Mouse (Mus musculus): ENCODE results near the gene Lima1. TPM values are rescaled to one million over a fixed set of nuclear protein-coding genes. Genes with fewer than 3 reads are reported as not detected.

The Lima1 gene
- polyA plus RNA-seq, 1 experiment from 2014 or later = 14.5 TPM

GRCm38 (mm10) chr15:99878541-99878940, 3.3 kb upstream of the Lima1 start:
- Histone ChIP-seq H3K4me3 (replicated peaks; ENCODE audit: low read length) (no peak overlapping the region), H3K36me3 (replicated peaks; ENCODE audit: control insufficient read depth, insufficient read depth) (no peaks in the 10 kb centered on the region), H3K4me2 (replicated peaks) (no peak overlapping the region), H3K27ac (no peak overlapping the region), H3K9ac (no peak overlapping the region), H3K9me3 (ENCODE audit: control insufficient read depth, low read length) (no peaks in the 10 kb centered on the region), H3K27me3 (ENCODE audit: control insufficient read depth, insufficient read depth, low read length) (no peaks in the 10 kb centered on the region), H3K4me1 (replicated peaks; ENCODE audit: control insufficient read depth, insufficient read depth, low read length) (0 out of 2 replicates have a peak, but pooled peaks cover 8% of the 10 kb centered on the region)
- no peak for DNase-seq (ENCODE audit: low spot score)
- ATAC-seq (ENCODE audit: low FRiP score) = no peak
- 88% methylated on average over 5 of the region's 5 CpGs for WGBS

GRCm38 (mm10) chr15:99874612-99875333, 483 bp downstream of the Lima1 start:
- Histone ChIP-seq H3K4me2 (replicated peaks) (peak overlapping the region; percentile 78), H3K9me3 (ENCODE audit: control insufficient read depth, low read length) (no peaks in the 10 kb centered on the region), H3K27ac (no peak overlapping the region), H3K9ac (peak overlapping the region; percentile 67), H3K4me1 (replicated peaks; ENCODE audit: control insufficient read depth, insufficient read depth, low read length) (0 out of 2 replicates have a peak, but pooled peaks cover 8% of the 10 kb centered on the region), H3K4me3 (replicated peaks; ENCODE audit: low read length) (peak overlapping the region; percentile 59), H3K36me3 (replicated peaks; ENCODE audit: control insufficient read depth, insufficient read depth) (no peaks in the 10 kb centered on the region), H3K27me3 (ENCODE audit: control insufficient read depth, insufficient read depth, low read length) (no peaks in the 10 kb centered on the region)
- no peak for ATAC-seq (ENCODE audit: low FRiP score)
- DNase-seq (ENCODE audit: low spot score) = peak; percentile 31
- WGBS = 6% methylated on average over 30 of the region's 30 CpGs

- Histone ChIP-seq H3K36me3 (replicated peaks; ENCODE audit: control insufficient read depth, insufficient read depth) (no peaks in the 10 kb centered on the region), H3K4me3 (replicated peaks; ENCODE audit: low read length) (no peak overlapping the region), H3K27me3 (ENCODE audit: control insufficient read depth, insufficient read depth, low read length) (no peaks in the 10 kb centered on the region), H3K4me1 (replicated peaks; ENCODE audit: control insufficient read depth, insufficient read depth, low read length) (0 out of 2 replicates have a peak, but pooled peaks cover 8% of the 10 kb centered on the region), H3K4me2 (replicated peaks) (no peak overlapping the region), H3K9ac (no peak overlapping the region), H3K9me3 (ENCODE audit: control insufficient read depth, low read length) (no peaks in the 10 kb centered on the region), H3K27ac (no peak overlapping the region)
- ATAC-seq (ENCODE audit: low FRiP score) (no peak), DNase-seq (ENCODE audit: low spot score) (no peak)
- WGBS = 69% methylated on average over 3 of the region's 3 CpGs
Observed at GRCm38 (mm10) chr15:99872543-99872942, 2.7 kb downstream of the Lima1 start.

GRCm38 (mm10) chr15:99867654-99868053, 7.6 kb downstream of the Lima1 start:
- Histone ChIP-seq H3K4me2 (replicated peaks) (no peak overlapping the region), H3K27me3 (ENCODE audit: control insufficient read depth, insufficient read depth, low read length) (no peaks in the 10 kb centered on the region), H3K4me3 (replicated peaks; ENCODE audit: low read length) (no peak overlapping the region), H3K36me3 (replicated peaks; ENCODE audit: control insufficient read depth, insufficient read depth) (no peaks in the 10 kb centered on the region), H3K27ac (no peak overlapping the region), H3K4me1 (replicated peaks; ENCODE audit: control insufficient read depth, insufficient read depth, low read length) (no peaks in the 10 kb centered on the region), H3K9ac (no peak overlapping the region), H3K9me3 (ENCODE audit: control insufficient read depth, low read length) (no peaks in the 10 kb centered on the region)
- DNase-seq (ENCODE audit: low spot score) (no peak), ATAC-seq (ENCODE audit: low FRiP score) (no peak)
- WGBS = 75% methylated on average over 4 of the region's 4 CpGs

GRCm38 (mm10) chr15:99866450-99867221, 8.6 kb downstream of the Lima1 start:
- no peaks in the 10 kb centered on the region for H3K27me3 ChIP-seq (ENCODE audit: control insufficient read depth, insufficient read depth, low read length)
- H3K4me2 ChIP-seq (replicated peaks) = no peak overlapping the region
- H3K9me3 ChIP-seq (ENCODE audit: control insufficient read depth, low read length) = no peaks in the 10 kb centered on the region
- H3K4me3 ChIP-seq (replicated peaks; ENCODE audit: low read length) = no peak overlapping the region
- no peak for DNase-seq (ENCODE audit: low spot score)
- no peak overlapping the region for H3K9ac ChIP-seq
- WGBS = 75% methylated on average over 15 of the region's 15 CpGs
- ATAC-seq (ENCODE audit: low FRiP score) = no peak
- no peaks in the 10 kb centered on the region for H3K36me3 ChIP-seq (replicated peaks; ENCODE audit: control insufficient read depth, insufficient read depth)
- no peaks in the 10 kb centered on the region for H3K4me1 ChIP-seq (replicated peaks; ENCODE audit: control insufficient read depth, insufficient read depth, low read length)
- no peak overlapping the region for H3K27ac ChIP-seq

GRCm38 (mm10) chr15:99865942-99866341, 9.3 kb downstream of the Lima1 start:
- DNase-seq (ENCODE audit: low spot score) = no peak
- H3K27me3 ChIP-seq (ENCODE audit: control insufficient read depth, insufficient read depth, low read length) = no peaks in the 10 kb centered on the region
- H3K4me2 ChIP-seq (replicated peaks) = no peak overlapping the region
- H3K27ac ChIP-seq = no peak overlapping the region
- no peaks in the 10 kb centered on the region for H3K36me3 ChIP-seq (replicated peaks; ENCODE audit: control insufficient read depth, insufficient read depth)
- H3K4me1 ChIP-seq (replicated peaks; ENCODE audit: control insufficient read depth, insufficient read depth, low read length) = no peaks in the 10 kb centered on the region
- H3K9ac ChIP-seq = no peak overlapping the region
- no peak overlapping the region for H3K4me3 ChIP-seq (replicated peaks; ENCODE audit: low read length)
- WGBS = 53% methylated on average over 5 of the region's 5 CpGs
- ATAC-seq (ENCODE audit: low FRiP score) = no peak
- no peaks in the 10 kb centered on the region for H3K9me3 ChIP-seq (ENCODE audit: control insufficient read depth, low read length)

- Histone ChIP-seq H3K27ac (no peak overlapping the region), H3K36me3 (replicated peaks; ENCODE audit: control insufficient read depth, insufficient read depth) (no peaks in the 10 kb centered on the region), H3K27me3 (ENCODE audit: control insufficient read depth, insufficient read depth, low read length) (no peaks in the 10 kb centered on the region), H3K4me2 (replicated peaks) (no peak overlapping the region), H3K4me3 (replicated peaks; ENCODE audit: low read length) (no peak overlapping the region), H3K4me1 (replicated peaks; ENCODE audit: control insufficient read depth, insufficient read depth, low read length) (no peaks in the 10 kb centered on the region), H3K9ac (no peak overlapping the region), H3K9me3 (ENCODE audit: control insufficient read depth, low read length) (no peaks in the 10 kb centered on the region)
- DNase-seq (ENCODE audit: low spot score) = no peak
- 92% methylated on average over 20 of the region's 20 CpGs for WGBS
- no peak for ATAC-seq (ENCODE audit: low FRiP score)
Observed at GRCm38 (mm10) chr15:99865494-99865941, 9.7 kb downstream of the Lima1 start.

- Histone ChIP-seq H3K27ac (no peak overlapping the region), H3K4me3 (replicated peaks; ENCODE audit: low read length) (no peak overlapping the region), H3K27me3 (ENCODE audit: control insufficient read depth, insufficient read depth, low read length) (no peaks in the 10 kb centered on the region), H3K4me1 (replicated peaks; ENCODE audit: control insufficient read depth, insufficient read depth, low read length) (no peaks in the 10 kb centered on the region), H3K36me3 (replicated peaks; ENCODE audit: control insufficient read depth, insufficient read depth) (no peaks in the 10 kb centered on the region), H3K4me2 (replicated peaks) (no peak overlapping the region), H3K9ac (no peak overlapping the region), H3K9me3 (ENCODE audit: control insufficient read depth, low read length) (no peaks in the 10 kb centered on the region)
- 88% methylated on average over 7 of the region's 7 CpGs for WGBS
- no peak for DNase-seq (ENCODE audit: low spot score)
- ATAC-seq (ENCODE audit: low FRiP score) = no peak
Observed at GRCm38 (mm10) chr15:99865046-99865445, 10.2 kb downstream of the Lima1 start.

- H3K9me3 ChIP-seq (ENCODE audit: control insufficient read depth, low read length) = no peaks in the 10 kb centered on the region
- no peak overlapping the region for H3K4me2 ChIP-seq (replicated peaks)
- no peak overlapping the region for H3K9ac ChIP-seq
- DNase-seq (ENCODE audit: low spot score) = no peak
- H3K36me3 ChIP-seq (replicated peaks; ENCODE audit: control insufficient read depth, insufficient read depth) = no peaks in the 10 kb centered on the region
- no peak for ATAC-seq (ENCODE audit: low FRiP score)
- no peak overlapping the region for H3K4me3 ChIP-seq (replicated peaks; ENCODE audit: low read length)
- no peaks in the 10 kb centered on the region for H3K27me3 ChIP-seq (ENCODE audit: control insufficient read depth, insufficient read depth, low read length)
- H3K27ac ChIP-seq = no peak overlapping the region
- WGBS = 94% methylated on average over 8 of the region's 8 CpGs
- 0 out of 2 replicates have a peak, but pooled peaks cover 4% of the 10 kb centered on the region for H3K4me1 ChIP-seq (replicated peaks; ENCODE audit: control insufficient read depth, insufficient read depth, low read length)
Observed at GRCm38 (mm10) chr15:99863786-99864185, 11.5 kb downstream of the Lima1 start.
